Mouse (Mus musculus): ENCODE results near the gene Rab43. TPM values are rescaled to one million over a fixed set of nuclear protein-coding genes. Genes with fewer than 3 reads are reported as not detected.

Rab43 gene
- polyA plus RNA-seq, 1 experiment = 77.6 TPM

DNA sequence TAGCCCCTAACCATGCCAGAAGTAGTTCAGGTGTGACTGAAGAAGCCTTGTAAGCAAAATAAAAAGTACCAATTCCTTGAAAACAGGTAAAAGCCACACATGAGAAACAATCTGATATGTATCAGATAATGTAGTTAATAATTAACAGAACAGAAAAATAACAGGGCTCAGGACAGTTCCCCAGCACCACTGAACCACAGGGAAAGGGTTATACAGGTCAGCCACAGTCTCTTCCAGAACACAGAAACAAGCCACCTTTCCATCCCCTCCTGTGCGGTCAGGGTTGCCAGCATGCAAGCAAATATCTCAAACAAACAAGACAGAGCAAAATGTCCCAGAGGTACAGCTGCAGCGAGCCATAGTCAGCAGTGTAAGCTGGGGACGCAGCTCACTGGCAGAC, 52.6 kb downstream of the Rab43 start:
- TF ChIP-seq GATA1 (IDR thresholded peaks at IDR 0.05; ENCODE audit: borderline replicate concordance, low read length) (no peak), FLI1 (IDR thresholded peaks at IDR 0.05; ENCODE audit: low read length) (no peak)
- H3K27me3 ChIP-seq (replicated peaks) = peaks cover 4% of the 10 kb centered on the region
- H3K4me3 ChIP-seq (replicated peaks) = no peak overlapping the region
- H3K4me1 ChIP-seq = peaks cover 32% of the 10 kb centered on the region
- 0 out of 2 replicates have a peak, but pooled peaks cover 5% of the 10 kb centered on the region for H3K9me3 ChIP-seq
- peaks cover 26% of the 10 kb centered on the region for H3K36me3 ChIP-seq (replicated peaks; ENCODE audit: low read length)

GRCm38 (mm10) chr6:87756896-87757295, 55.1 kb downstream of the Rab43 start:
- Histone ChIP-seq H3K27me3 (replicated peaks) (peaks cover 4% of the 10 kb centered on the region), H3K4me3 (replicated peaks) (no peak overlapping the region), H3K9me3 (0 out of 2 replicates have a peak, but pooled peaks cover 9% of the 10 kb centered on the region), H3K36me3 (replicated peaks; ENCODE audit: low read length) (peaks cover 45% of the 10 kb centered on the region), H3K4me1 (peaks cover 40% of the 10 kb centered on the region)
- TF ChIP-seq GATA1 (IDR thresholded peaks at IDR 0.05; ENCODE audit: borderline replicate concordance, low read length) (no peak), FLI1 (IDR thresholded peaks at IDR 0.05; ENCODE audit: low read length) (no peak)

GRCm38 (mm10) chr6:87755196-87755595, 56.8 kb downstream of the Rab43 start:
- no peak for TF ChIP-seq GATA1 (IDR thresholded peaks at IDR 0.05; ENCODE audit: borderline replicate concordance, low read length)
- no peak for TF ChIP-seq FLI1 (IDR thresholded peaks at IDR 0.05; ENCODE audit: low read length)

GRCm38 (mm10) chr6:87751574-87751973, 60.4 kb downstream of the Rab43 start:
- peaks cover 2% of the 10 kb centered on the region for H3K27me3 ChIP-seq (replicated peaks)
- no peak for TF ChIP-seq FLI1 (IDR thresholded peaks at IDR 0.05; ENCODE audit: low read length)
- H3K4me3 ChIP-seq (replicated peaks) = no peak overlapping the region
- H3K9me3 ChIP-seq = 0 out of 2 replicates have a peak, but pooled peaks cover 4% of the 10 kb centered on the region
- H3K4me1 ChIP-seq = peaks cover 83% of the 10 kb centered on the region
- peaks cover 87% of the 10 kb centered on the region for H3K36me3 ChIP-seq (replicated peaks; ENCODE audit: low read length)

More at GRCm38 (mm10) chr6:87755196-87755595, 56.8 kb downstream of the Rab43 start:
- no peak overlapping the region for H3K4me3 ChIP-seq (replicated peaks)
- peaks cover 62% of the 10 kb centered on the region for H3K36me3 ChIP-seq (replicated peaks; ENCODE audit: low read length)
- 0 out of 2 replicates have a peak, but pooled peaks cover 9% of the 10 kb centered on the region for H3K9me3 ChIP-seq
- H3K27me3 ChIP-seq (replicated peaks) = peaks cover 4% of the 10 kb centered on the region
- peaks cover 51% of the 10 kb centered on the region for H3K4me1 ChIP-seq

- peaks cover 2% of the 10 kb centered on the region for H3K27me3 ChIP-seq (replicated peaks)
- TF ChIP-seq GATA1 (IDR thresholded peaks at IDR 0.05; ENCODE audit: borderline replicate concordance, low read length) (no peak), FLI1 (IDR thresholded peaks at IDR 0.05; ENCODE audit: low read length) (no peak)
- peaks cover 76% of the 10 kb centered on the region for H3K36me3 ChIP-seq (replicated peaks; ENCODE audit: low read length)
- no peak overlapping the region for H3K4me3 ChIP-seq (replicated peaks)
- 0 out of 2 replicates have a peak, but pooled peaks cover 4% of the 10 kb centered on the region for H3K9me3 ChIP-seq
- peaks cover 93% of the 10 kb centered on the region for H3K4me1 ChIP-seq
These were observed 61.6 kb downstream of the Rab43 start for GRCm38 (mm10) chr6:87750184-87750910.

DNA sequence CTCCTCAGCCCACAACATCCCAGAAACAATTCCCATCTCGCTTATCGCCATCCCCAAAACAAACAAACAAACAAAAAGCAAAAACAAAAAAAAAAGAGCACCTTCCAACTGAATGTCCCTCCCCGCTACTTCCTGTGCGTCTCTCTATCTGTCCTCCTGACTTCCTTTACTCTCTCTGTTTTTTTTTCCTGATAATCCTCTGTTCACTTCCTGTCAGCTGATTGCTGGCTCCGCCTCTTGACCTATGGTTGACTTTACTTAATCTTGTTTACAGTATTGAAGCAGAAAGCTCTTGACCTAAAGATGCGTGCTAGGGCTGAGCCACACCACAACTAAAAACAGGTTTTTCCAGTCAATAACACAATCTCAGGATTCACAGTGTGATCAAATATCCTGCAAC, 63.4 kb downstream of the Rab43 start:
- peaks cover 65% of the 10 kb centered on the region for H3K36me3 ChIP-seq (replicated peaks; ENCODE audit: low read length)
- no peak for TF ChIP-seq FLI1 (IDR thresholded peaks at IDR 0.05; ENCODE audit: low read length)
- TF ChIP-seq GATA1 (IDR thresholded peaks at IDR 0.05; ENCODE audit: borderline replicate concordance, low read length) = no peak
- H3K4me3 ChIP-seq (replicated peaks) = no peak overlapping the region
- H3K4me1 ChIP-seq = peaks cover 93% of the 10 kb centered on the region
- 0 out of 2 replicates have a peak, but pooled peaks cover 4% of the 10 kb centered on the region for H3K9me3 ChIP-seq
- no peaks in the 10 kb centered on the region for H3K27me3 ChIP-seq (replicated peaks)

- Histone ChIP-seq H3K27me3 (replicated peaks) (no peaks in the 10 kb centered on the region), H3K9me3 (0 out of 2 replicates have a peak, but pooled peaks cover 3% of the 10 kb centered on the region), H3K4me3 (replicated peaks) (peak overlapping the region; percentile 6), H3K4me1 (peaks cover 93% of the 10 kb centered on the region), H3K36me3 (replicated peaks; ENCODE audit: low read length) (peaks cover 66% of the 10 kb centered on the region)
- no peak for TF ChIP-seq GATA1 (IDR thresholded peaks at IDR 0.05; ENCODE audit: borderline replicate concordance, low read length)
- TF ChIP-seq FLI1 (IDR thresholded peaks at IDR 0.05; ENCODE audit: low read length) = no peak
These were observed 63.9 kb downstream of the Rab43 start for GRCm38 (mm10) chr6:87748078-87748477.

DNA sequence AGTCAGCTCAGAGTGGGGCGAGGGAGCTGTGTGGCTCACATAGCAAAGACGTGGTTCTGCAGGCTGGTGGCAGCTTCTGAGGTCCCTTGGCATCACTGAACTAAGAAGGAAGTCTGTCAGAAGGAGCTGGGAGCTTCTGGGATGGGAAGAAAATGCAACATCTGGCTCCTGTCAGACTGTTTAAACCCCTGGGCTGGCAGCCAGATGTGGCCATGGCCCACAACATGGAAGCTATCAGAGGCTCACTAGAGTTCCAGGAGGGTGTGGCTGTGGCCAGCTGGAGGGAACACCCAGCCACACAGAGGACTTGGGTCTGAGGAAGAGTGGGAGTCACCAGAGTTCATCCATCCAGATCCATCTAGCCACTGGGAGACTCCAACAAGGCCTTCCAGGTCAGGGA, 65.1 kb downstream of the Rab43 start:
- Histone ChIP-seq H3K9me3 (no peaks in the 10 kb centered on the region), H3K4me3 (replicated peaks) (peak overlapping the region; percentile 12), H3K4me1 (peaks cover 100% of the 10 kb centered on the region), H3K27me3 (replicated peaks) (no peaks in the 10 kb centered on the region), H3K36me3 (replicated peaks; ENCODE audit: low read length) (peaks cover 70% of the 10 kb centered on the region)
- TF ChIP-seq FLI1 (IDR thresholded peaks at IDR 0.05; ENCODE audit: low read length) = no peak
- no peak for TF ChIP-seq GATA1 (IDR thresholded peaks at IDR 0.05; ENCODE audit: borderline replicate concordance, low read length)

GRCm38 (mm10) chr6:87746059-87746458, 65.9 kb downstream of the Rab43 start:
- Histone ChIP-seq H3K9me3 (no peaks in the 10 kb centered on the region), H3K4me1 (peaks cover 100% of the 10 kb centered on the region), H3K36me3 (replicated peaks; ENCODE audit: low read length) (peaks cover 64% of the 10 kb centered on the region), H3K27me3 (replicated peaks) (no peaks in the 10 kb centered on the region), H3K4me3 (replicated peaks) (peak overlapping the region; percentile 46)
- TF ChIP-seq FLI1 (IDR thresholded peaks at IDR 0.05; ENCODE audit: low read length) = no peak
- no peak for TF ChIP-seq GATA1 (IDR thresholded peaks at IDR 0.05; ENCODE audit: borderline replicate concordance, low read length)

DNA sequence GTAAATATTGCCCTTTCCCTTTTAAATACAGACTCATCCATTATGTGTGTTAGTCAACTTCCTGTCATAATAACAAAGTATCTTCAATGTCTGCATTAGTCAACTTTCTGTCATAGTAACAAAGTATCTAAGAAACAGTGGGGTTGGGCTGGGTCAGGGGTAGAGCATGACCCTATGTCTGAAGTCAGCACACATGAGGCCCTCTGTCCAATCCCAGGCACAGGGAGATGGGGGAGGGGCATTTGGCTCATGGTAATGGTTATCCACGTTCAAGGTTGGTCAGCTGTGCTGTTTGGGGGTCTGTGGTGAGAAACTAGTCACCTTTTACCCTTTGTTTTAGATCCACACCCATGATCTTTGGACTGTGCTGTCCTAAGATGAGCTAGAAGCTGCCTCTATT, 66.7 kb downstream of the Rab43 start:
- H3K27me3 ChIP-seq (replicated peaks) = no peaks in the 10 kb centered on the region
- H3K9me3 ChIP-seq = no peaks in the 10 kb centered on the region
- peaks cover 64% of the 10 kb centered on the region for H3K36me3 ChIP-seq (replicated peaks; ENCODE audit: low read length)
- peaks cover 100% of the 10 kb centered on the region for H3K4me1 ChIP-seq
- H3K4me3 ChIP-seq (replicated peaks) = peak overlapping the region; percentile 52
- TF ChIP-seq GATA1 (IDR thresholded peaks at IDR 0.05; ENCODE audit: borderline replicate concordance, low read length) = no peak
- TF ChIP-seq FLI1 (IDR thresholded peaks at IDR 0.05; ENCODE audit: low read length) = no peak

Data from megakaryocyte, embryonic 14.5 days (primary cell).